Mouse (Mus musculus) cortical plate, adult 2 months (tissue): ENCODE results near the gene Insr.

ENCODE experiments used
- CTCF ChIP-seq: fragments of 200-500 bp; IDR thresholded peaks from 2 replicates; pipeline ENCODE4 v1.5.1; 2011; ENCODE audit warnings: mild to moderate bottlenecking, control low read depth, low read length; ENCODE audit not compliant: insufficient read depth; ENCODE audit errors: extremely low read depth
- POLR2A ChIP-seq: fragments of 200-500 bp; IDR thresholded peaks from 2 replicates; pipeline ENCODE4 v1.6.1; 2011; ENCODE audit warnings: mild to moderate bottlenecking, low read length, control low read depth; ENCODE audit not compliant: insufficient read depth; ENCODE audit errors: extremely low read depth

GRCm38 (mm10) chr8:3221047-3221959 lies 58.1 kb downstream of the Insr start:
- no peak for TF ChIP-seq CTCF
- TF ChIP-seq POLR2A = peak; percentile 61; the same call in 1 of the 2 replicates
